Mouse (Mus musculus) heart, embryonic 12.5 days (tissue): ENCODE measurements around the gene Rps11. TPM values are rescaled to one million over a fixed set of nuclear protein-coding genes. Genes with fewer than 3 reads are reported as not detected.

ENCODE experiments used
- ATAC-seq: fragments of 200-750 bp; cut with Nextera tagmentation; 2 replicates; pipeline ENCODE4 v1.8.0; 2017; ENCODE audit warnings: moderate TSS enrichment, moderate library complexity; ENCODE audit not compliant: insufficient number of reproducible peaks, low FRiP score
- H3K27ac ChIP-seq: fragments of 300-500 bp; sonication (generic); 2 replicates; pipeline ENCODE4 v1.5.1; 2016; ENCODE audit warnings: mild to moderate bottlenecking, moderate library complexity; ENCODE audit not compliant: poor library complexity, severe bottlenecking
- H3K27me3 ChIP-seq: fragments of 300-500 bp; sonication (generic); replicated peaks from 2 replicates; pipeline ENCODE4 v1.6.1; 2016; ENCODE audit warnings: mild to moderate bottlenecking, moderate library complexity
- H3K36me3 ChIP-seq: fragments of 300-500 bp; sonication (generic); 2 replicates; pipeline ENCODE4 v1.6.1; 2016; ENCODE audit warnings: mild to moderate bottlenecking, moderate library complexity
- H3K4me1 ChIP-seq: fragments of 300-500 bp; sonication (generic); replicated peaks from 2 replicates; pipeline ENCODE4 v1.6.1; 2016; ENCODE audit warnings: mild to moderate bottlenecking
- H3K4me2 ChIP-seq: fragments of 300-500 bp; sonication (generic); 2 replicates; pipeline ENCODE4 v1.6.1; 2016; ENCODE audit warnings: mild to moderate bottlenecking, moderate library complexity
- H3K4me3 ChIP-seq: fragments of 300-500 bp; sonication (generic); 2 replicates; pipeline ENCODE4 v1.5.1; 2016; ENCODE audit warnings: mild to moderate bottlenecking
- H3K9ac ChIP-seq: fragments of 300-500 bp; sonication (generic); 2 replicates; pipeline ENCODE4 v1.6.1; 2016; ENCODE audit warnings: mild to moderate bottlenecking, moderate library complexity
- H3K9me3 ChIP-seq: fragments of 300-500 bp; sonication (generic); replicated peaks from 2 replicates; pipeline ENCODE4 v1.6.1; 2016; ENCODE audit warnings: mild to moderate bottlenecking, moderate library complexity
- WGBS: fragments of 180-500 bp; shearing (Covaris S2); methylation state at CpG from one replicate; pipeline ENCODE4 v1.1.7; 2016; 5-methylcytosine and 5-hydroxymethylcytosine counted together
- polyA plus RNA-seq: library from polyadenylated mRNA; unstranded; fragments of >200 nt; fragmentation: Nextera tagmentation; extraction: Ambion mirVana; gene quantifications from 2 replicates; pipeline ENCODE4 v1.2.1, GENCODE M21; 2016

Gene Rps11
- polyA plus RNA-seq, 1 experiment from 2014 or later, result 1,022 TPM

DNA sequence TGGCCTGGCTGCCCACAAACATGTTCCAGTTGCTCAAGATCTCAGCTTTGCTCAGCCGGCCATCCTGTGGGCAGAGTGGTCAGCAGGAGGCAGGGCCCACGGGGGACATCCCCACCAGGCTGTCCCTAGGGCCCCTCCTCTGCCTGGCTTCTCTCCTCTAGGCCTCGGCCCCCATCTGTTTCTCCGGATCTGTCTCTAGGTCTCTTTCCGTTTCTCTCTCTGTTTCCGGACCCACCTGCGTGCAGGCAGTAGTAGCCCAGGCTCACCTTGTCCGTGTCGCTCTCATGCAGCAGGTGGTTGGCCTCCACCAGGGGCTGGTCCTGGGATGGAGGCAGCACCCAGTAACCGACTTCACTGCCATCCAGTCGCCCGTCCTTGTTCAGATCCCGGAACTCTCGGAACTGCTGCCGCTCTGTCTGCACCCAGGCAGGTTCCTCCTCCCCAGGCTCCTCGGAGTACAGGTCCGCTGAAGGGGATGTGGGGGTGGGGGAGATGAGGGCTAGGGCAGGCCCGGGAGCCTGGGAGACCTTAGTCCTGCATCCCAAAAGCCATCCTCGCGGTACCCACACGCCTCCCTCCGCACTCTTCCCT, 40.8 kb downstream of the Rps11 start:
- H3K4me1 ChIP-seq, result peaks cover 11% of the 10 kb centered on the region; the same call in 1 of the 2 replicates
- peaks cover 4% of the 10 kb centered on the region; the same call in 1 of the 2 replicates for H3K9me3 ChIP-seq
- 83% methylated on average over 22 of the region's 22 CpGs for WGBS
- H3K27ac ChIP-seq, result no peak overlapping the region
- H3K27me3 ChIP-seq, result no peaks in the 10 kb centered on the region
- H3K4me2 ChIP-seq, result no peak overlapping the region
- H3K36me3 ChIP-seq, result peaks cover 66% of the 10 kb centered on the region
- no peak overlapping the region for H3K9ac ChIP-seq
- no peak for ATAC-seq
- H3K4me3 ChIP-seq, result no peak overlapping the region

DNA sequence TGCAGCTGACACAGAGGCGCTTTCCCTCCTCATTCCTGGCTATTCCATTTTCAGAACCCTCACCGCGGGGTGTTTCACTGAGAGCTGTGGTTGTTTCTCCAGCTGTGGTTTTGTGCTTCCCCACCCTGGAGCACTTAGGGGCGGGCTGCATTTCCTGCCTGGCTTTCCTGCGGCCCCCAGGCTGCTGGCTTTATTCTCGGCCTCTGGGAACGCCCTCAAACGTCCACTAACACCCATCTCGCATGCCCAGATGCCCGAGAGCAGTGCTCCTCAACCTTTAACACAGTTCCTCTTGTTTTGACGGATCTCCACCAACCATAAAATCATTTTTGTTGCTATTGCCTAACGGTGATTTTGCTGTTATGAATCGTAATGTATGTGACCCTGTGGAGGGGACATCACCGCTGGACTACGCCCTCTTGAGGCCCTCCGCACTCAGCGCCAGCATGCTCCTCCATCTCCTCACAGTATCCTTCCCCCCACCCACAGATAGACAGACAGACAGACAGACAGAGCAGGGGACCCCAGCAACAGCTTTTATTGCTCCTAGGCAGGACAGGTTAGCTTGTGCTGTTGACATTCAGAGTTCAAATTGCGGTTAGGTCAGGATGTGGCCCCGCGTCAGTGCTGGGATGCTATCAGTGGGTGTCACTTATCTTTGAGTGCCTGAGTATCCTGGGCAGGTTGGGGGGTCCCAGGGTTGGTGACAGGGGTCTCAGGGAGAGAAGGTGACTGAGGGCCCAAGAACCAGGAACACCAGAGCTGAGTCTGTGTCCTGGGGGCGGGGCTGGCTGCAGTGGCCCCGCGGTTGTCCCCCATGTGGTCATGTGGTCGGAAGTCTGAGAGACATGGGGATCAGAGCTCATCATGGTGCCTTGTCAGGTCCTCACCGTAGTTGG, 41.6 kb downstream of the Rps11 start:
- no peaks in the 10 kb centered on the region for H3K27me3 ChIP-seq
- H3K9ac ChIP-seq, result no peak overlapping the region; the same call in 1 of the 2 replicates
- peaks cover 4% of the 10 kb centered on the region; the same call in 1 of the 2 replicates for H3K9me3 ChIP-seq
- 63% methylated on average over 25 of the region's 25 CpGs for WGBS
- H3K27ac ChIP-seq, result no peak overlapping the region
- H3K4me1 ChIP-seq, result peaks cover 13% of the 10 kb centered on the region; the same call in 1 of the 2 replicates
- H3K36me3 ChIP-seq, result peaks cover 62% of the 10 kb centered on the region
- H3K4me2 ChIP-seq, result 0 out of 2 replicates have a peak overlapping the region, but pooled peaks have one; percentile 2
- no peak overlapping the region for H3K4me3 ChIP-seq
- no peak for ATAC-seq

DNA sequence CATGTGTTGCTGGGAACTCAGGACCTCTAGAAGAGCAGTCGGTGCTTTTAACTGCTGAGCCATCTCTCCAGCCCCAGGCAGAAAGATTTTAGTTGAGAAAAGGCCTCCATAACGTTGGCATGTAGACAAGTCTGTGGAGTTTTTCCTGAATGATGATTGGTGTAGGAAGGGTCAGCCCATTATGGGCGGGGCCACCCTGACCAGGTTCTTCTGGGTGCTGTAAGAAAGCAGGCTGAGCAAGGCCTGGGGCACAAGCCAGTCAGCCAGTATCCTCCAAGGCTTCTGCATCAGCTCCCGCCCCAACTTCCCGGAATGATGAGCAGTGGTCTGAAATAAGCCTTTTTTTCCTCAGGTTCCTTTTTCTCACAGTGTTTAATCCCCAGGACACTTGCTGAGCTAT, 43.2 kb downstream of the Rps11 start:
- H3K36me3 ChIP-seq, result peaks cover 62% of the 10 kb centered on the region
- no peak overlapping the region for H3K4me3 ChIP-seq
- no peak overlapping the region for H3K27ac ChIP-seq
- H3K9ac ChIP-seq, result no peak overlapping the region
- H3K4me2 ChIP-seq, result no peak overlapping the region
- H3K4me1 ChIP-seq, result peaks cover 17% of the 10 kb centered on the region
- no peak for ATAC-seq
- H3K27me3 ChIP-seq, result no peaks in the 10 kb centered on the region
- H3K9me3 ChIP-seq, result peaks cover 4% of the 10 kb centered on the region; the same call in 1 of the 2 replicates
- WGBS, result 50% methylated on average over 5 of the region's 5 CpGs

DNA sequence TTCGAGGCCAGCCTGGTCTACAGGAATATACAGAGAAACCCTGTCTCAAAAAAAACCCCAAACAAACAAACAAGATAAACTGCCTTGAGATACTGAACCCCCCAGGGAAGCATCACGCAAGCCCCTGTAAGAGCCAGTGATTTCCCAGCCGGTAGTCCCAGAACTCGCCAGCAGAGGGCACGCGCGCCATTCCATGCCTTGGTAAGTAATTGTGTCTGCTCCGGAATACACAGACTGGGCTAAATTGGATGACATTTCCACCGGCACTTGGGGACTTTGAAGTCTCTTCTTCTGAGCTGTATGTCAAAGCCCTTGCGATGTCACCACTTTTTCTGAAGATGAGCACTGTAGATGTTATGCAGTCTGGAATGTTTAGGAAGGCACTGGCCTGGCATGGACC, 44.4 kb downstream of the Rps11 start:
- no peak overlapping the region for H3K9ac ChIP-seq
- H3K4me1 ChIP-seq, result peaks cover 29% of the 10 kb centered on the region
- WGBS, result 1% methylated on average over 10 of the region's 10 CpGs
- no peak overlapping the region for H3K4me2 ChIP-seq
- no peaks in the 10 kb centered on the region for H3K27me3 ChIP-seq
- 0 out of 2 replicates have a peak, but pooled peaks have one; percentile 5 for ATAC-seq
- H3K4me3 ChIP-seq, result no peak overlapping the region
- no peak overlapping the region for H3K27ac ChIP-seq
- peaks cover 4% of the 10 kb centered on the region; the same call in 1 of the 2 replicates for H3K9me3 ChIP-seq
- H3K36me3 ChIP-seq, result peaks cover 56% of the 10 kb centered on the region

DNA sequence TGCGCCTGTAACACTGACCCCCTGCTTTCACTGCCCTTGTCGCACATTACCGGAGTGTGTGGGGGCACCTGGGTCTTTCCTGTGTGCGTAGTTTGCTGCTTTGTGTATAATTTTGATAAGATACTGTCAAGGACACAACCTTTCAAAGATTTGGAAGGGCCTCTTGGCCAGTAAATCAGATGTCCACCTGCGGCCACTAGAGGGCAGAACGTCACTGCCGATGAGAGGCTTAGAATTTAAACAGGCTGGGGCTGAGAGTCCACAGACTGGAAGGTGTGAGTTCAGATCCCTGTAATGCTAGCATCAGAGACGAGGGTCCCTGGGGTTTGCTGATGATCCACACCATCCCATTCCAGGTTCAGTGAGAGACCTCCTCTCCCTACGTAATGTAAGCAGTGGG, 45.7 kb downstream of the Rps11 start:
- Histone ChIP-seq H3K27ac (no peak overlapping the region), H3K4me3 (no peak overlapping the region), H3K4me2 (no peak overlapping the region), H3K9me3 (peaks cover 4% of the 10 kb centered on the region; the same call in 1 of the 2 replicates), H3K4me1 (peaks cover 35% of the 10 kb centered on the region), H3K27me3 (no peaks in the 10 kb centered on the region), H3K9ac (no peak overlapping the region), H3K36me3 (peaks cover 56% of the 10 kb centered on the region)
- ATAC-seq, result no peak
- 28% methylated on average over 9 of the region's 9 CpGs for WGBS

DNA sequence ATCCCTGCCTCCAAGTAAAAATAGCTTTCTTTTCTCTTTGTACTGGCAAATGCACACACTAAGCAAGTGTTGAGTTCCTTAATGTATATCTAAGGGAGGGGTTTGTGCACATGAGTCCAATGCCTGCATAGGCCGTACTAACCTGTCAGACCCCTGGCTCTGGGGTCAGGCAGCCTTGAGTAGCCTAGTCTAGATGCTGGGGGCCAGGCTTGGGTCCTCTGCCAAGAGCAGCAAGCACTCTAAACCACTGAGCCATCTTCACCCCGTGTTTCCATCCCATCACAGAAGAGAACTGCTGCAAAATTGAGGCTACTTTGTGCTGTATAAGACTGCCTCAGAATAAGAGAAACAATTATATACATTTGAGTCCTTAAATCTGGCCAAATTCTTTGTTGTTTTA, 46.4 kb downstream of the Rps11 start:
- Histone ChIP-seq H3K9me3 (peaks cover 4% of the 10 kb centered on the region; the same call in 1 of the 2 replicates), H3K4me3 (no peak overlapping the region), H3K4me1 (peaks cover 34% of the 10 kb centered on the region), H3K4me2 (no peak overlapping the region), H3K9ac (no peak overlapping the region), H3K27ac (no peak overlapping the region), H3K36me3 (peaks cover 51% of the 10 kb centered on the region), H3K27me3 (no peaks in the 10 kb centered on the region)
- WGBS, result 92% methylated on average over 2 of the region's 2 CpGs
- ATAC-seq, result no peak

DNA sequence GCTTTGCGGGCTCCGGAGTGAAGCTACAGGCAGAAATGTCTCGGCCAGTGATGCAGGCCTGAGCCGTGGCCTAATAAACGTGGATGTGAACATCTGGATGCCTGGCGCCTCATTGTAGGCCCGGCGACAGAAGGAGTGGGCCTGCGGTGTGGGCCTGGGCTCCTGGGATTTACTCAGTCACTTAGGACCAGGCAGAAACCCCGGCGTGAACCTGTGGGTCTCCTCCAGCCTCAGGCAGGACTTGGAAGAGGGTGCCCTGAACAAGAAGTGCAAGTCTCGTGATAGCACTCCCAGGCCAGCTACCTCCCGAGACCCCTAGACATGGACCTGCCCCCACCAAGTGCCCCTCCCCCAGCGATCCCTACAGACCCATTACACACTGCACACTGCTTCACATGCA, 46.9 kb downstream of the Rps11 start:
- peaks cover 46% of the 10 kb centered on the region for H3K36me3 ChIP-seq
- no peak overlapping the region for H3K4me2 ChIP-seq
- H3K9ac ChIP-seq, result no peak overlapping the region

DNA sequence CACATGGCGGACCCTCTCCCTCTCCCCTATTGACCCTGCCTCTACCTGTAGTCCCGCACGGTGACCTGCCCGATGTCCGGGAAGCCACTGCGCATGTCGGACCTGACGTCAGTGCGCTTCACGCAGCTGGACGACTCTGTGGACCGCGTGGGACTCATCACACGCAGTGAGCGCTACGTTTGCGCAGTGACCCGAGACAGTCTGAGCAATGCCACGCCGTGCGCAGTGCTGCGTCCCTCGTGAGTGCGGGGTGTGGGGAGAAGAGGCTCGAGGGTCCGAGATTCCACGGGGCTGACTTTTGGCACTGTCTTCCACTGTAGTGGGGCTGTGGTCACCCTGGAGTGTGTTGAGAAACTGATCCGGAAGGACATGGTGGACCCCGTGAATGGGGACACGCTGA, 47.7 kb downstream of the Rps11 start:
- Histone ChIP-seq H3K9me3 (peaks cover 4% of the 10 kb centered on the region; the same call in 1 of the 2 replicates), H3K4me1 (peaks cover 30% of the 10 kb centered on the region), H3K27ac (no peak overlapping the region), H3K4me2 (no peak overlapping the region), H3K27me3 (no peaks in the 10 kb centered on the region), H3K9ac (no peak overlapping the region), H3K36me3 (peaks cover 44% of the 10 kb centered on the region), H3K4me3 (no peak overlapping the region)
- 0 out of 2 replicates have a peak, but pooled peaks have one; percentile 9 for ATAC-seq
- WGBS, result 86% methylated on average over 30 of the region's 30 CpGs

More for the DNA sequence above, 46.9 kb downstream of the Rps11 start:
- peaks cover 4% of the 10 kb centered on the region; the same call in 1 of the 2 replicates for H3K9me3 ChIP-seq
- no peaks in the 10 kb centered on the region for H3K27me3 ChIP-seq
- 85% methylated on average over 14 of the region's 14 CpGs for WGBS
- no peak for ATAC-seq
- peaks cover 30% of the 10 kb centered on the region for H3K4me1 ChIP-seq
- H3K27ac ChIP-seq, result no peak overlapping the region
- no peak overlapping the region for H3K4me3 ChIP-seq

DNA sequence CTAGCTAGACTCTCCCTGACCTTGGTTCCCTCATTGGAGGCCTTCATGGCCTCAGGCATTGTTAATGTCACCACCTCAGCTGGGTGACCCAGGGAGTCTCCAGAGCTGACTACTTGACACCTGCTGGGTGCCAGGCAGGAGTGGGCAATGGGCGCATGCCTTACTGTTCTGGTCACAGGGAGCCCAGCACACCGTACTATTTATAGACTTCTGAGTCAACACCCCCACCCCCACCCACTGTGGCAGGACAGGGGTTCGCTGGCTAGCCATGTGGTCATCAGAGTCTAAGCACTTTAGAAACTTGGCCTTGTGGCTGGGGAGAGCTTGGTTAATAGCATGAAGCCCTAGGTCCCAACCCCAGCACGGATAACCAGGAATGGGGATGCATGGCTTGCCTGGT, 48.8 kb downstream of the Rps11 start:
- Histone ChIP-seq H3K27ac (peak overlapping the region; percentile 81), H3K4me1 (peaks cover 30% of the 10 kb centered on the region), H3K4me2 (no peak overlapping the region), H3K9ac (0 out of 2 replicates have a peak overlapping the region, but pooled peaks have one; percentile 48), H3K9me3 (no peaks in the 10 kb centered on the region), H3K36me3 (peaks cover 40% of the 10 kb centered on the region), H3K4me3 (no peak overlapping the region), H3K27me3 (no peaks in the 10 kb centered on the region)
- ATAC-seq, result 0 out of 2 replicates have a peak, but pooled peaks have one; percentile 29
- WGBS, result 37% methylated on average over 4 of the region's 4 CpGs

DNA sequence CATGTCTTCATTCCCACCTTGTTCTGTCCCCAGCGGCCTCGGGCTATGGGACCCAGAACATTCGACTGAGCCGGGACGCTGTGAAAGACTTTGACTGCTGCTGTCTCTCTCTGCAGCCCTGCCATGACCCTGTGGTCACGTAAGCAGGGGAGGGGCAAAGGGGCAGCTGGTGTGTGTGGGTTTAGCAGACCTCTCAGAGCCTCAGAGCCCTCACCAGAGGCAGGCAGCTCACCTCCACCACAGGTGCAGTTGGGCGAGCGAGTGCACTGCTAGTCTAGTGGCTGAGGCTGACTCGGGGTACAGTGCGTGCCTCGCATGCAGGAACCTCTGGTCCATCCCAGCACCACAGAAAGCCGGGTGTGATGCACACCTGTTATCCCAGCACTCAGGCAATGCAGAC, 50.3 kb downstream of the Rps11 start:
- H3K36me3 ChIP-seq, result peaks cover 40% of the 10 kb centered on the region
- no peak overlapping the region for H3K4me2 ChIP-seq
- H3K9ac ChIP-seq, result no peak overlapping the region
- no peak for ATAC-seq
- peaks cover 26% of the 10 kb centered on the region for H3K4me1 ChIP-seq
- no peaks in the 10 kb centered on the region for H3K27me3 ChIP-seq
- 88% methylated on average over 12 of the region's 12 CpGs for WGBS
- H3K27ac ChIP-seq, result no peak overlapping the region
- H3K4me3 ChIP-seq, result no peak overlapping the region
- no peaks in the 10 kb centered on the region for H3K9me3 ChIP-seq

DNA sequence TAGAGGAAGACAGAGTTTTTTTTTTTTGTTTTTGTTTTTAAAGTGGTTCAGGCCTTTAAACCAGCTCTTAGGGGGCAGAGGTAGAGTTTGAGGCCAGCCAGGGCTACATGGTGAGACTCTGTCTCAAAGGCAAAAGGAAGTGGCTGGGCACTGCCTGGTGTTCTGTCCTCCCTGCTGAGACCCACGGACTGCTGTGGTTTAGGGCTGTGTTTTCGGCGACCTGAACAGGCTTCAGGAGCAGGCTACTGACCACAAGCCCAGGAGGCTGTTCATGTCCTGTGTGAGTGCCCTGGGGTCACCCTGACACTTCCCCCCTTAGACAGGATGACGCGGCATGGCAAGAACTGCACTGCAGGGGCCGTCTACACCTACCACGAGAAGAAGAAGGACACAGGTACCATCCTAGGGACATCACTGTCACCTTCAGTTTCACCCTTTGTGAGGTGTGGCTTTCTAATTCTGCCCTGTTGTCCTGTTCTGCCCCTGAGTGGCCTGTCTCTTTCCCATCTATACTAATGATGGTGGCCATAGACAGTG, 51.0 kb downstream of the Rps11 start:
- Histone ChIP-seq H3K9me3 (no peaks in the 10 kb centered on the region), H3K4me2 (no peak overlapping the region), H3K9ac (peak overlapping the region; percentile 23; the same call in 1 of the 2 replicates), H3K4me3 (no peak overlapping the region), H3K27me3 (no peaks in the 10 kb centered on the region), H3K36me3 (peaks cover 40% of the 10 kb centered on the region), H3K27ac (no peak overlapping the region), H3K4me1 (peaks cover 22% of the 10 kb centered on the region)
- WGBS, result 67% methylated on average over 7 of the region's 7 CpGs
- no peak for ATAC-seq
